8 mouse cellular contexts compared by ENCODE assay signal in the genomic region with DNA sequence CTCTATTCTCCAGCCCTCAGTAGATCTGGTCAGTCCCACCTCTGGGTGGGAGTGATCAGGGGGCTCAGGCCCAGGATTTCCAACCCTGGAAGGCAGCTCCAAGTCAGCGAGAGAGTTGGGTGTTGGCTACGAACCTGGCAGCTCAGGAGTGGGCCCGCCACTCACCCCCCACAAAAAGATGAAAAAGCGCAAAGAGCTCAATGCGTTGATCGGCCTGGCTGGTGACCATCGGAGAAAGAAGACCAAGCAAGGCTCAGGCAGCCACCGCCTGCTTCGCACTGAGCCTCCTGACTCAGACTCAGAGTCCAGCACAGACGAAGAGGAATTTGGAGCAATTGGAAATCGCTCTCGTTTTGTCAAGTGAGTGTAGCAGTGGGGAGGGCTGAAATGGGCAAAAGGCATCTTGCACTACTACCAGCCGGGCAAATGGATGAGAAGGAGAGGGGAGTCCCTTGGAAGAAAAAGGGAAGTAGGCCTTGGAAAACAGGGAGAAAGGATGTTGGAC. TPM values are rescaled to one million over a fixed set of nuclear protein-coding genes. Genes with fewer than 3 reads are reported as not detected.
DNase-seq lines count a peak whose midpoint lies in the region; ATAC-seq lines count a peak whose summit lies in the region.

No protein-coding gene starts in this region.

- H3K4me3 ChIP-seq in embryonic facial prominence, embryonic 12.5 days: peak overlapping the region; percentile 74
- peak overlapping the region; percentile 71 for H3K4me3 ChIP-seq in hindbrain, embryonic 15.5 days
- H3K4me3 ChIP-seq in midbrain, embryonic 13.5 days (replicated peaks): peak overlapping the region; percentile 76

- ATAC-seq in embryonic facial prominence, embryonic 12.5 days (ENCODE audit: insufficient number of reproducible peaks, insufficient read depth, low FRiP score, low TSS enrichment): no peak
- ATAC-seq in hindbrain, embryonic 15.5 days (ENCODE audit: low FRiP score, low read depth): no peak
- no peak for ATAC-seq in midbrain, embryonic 13.5 days

- DNase-seq in spleen, postnatal 10 days (ENCODE audit: low spot score in 2 of 2): peak; percentile 21 to 25
- DNase-seq in spleen, adult 18-20 months: no peak
- no peak for DNase-seq in B cell, adult 2 months
- DNase-seq in T-cell, adult 2 months (ENCODE audit: low spot score): no peak
- no peak for DNase-seq in right cerebral cortex, postnatal 25 days

- H3K27me3 ChIP-seq in embryonic facial prominence, embryonic 12.5 days: no peaks in the 10 kb centered on the region
- H3K27me3 ChIP-seq in hindbrain, embryonic 15.5 days: no peaks in the 10 kb centered on the region
- H3K27me3 ChIP-seq in midbrain, embryonic 13.5 days: no peaks in the 10 kb centered on the region; the same call in 1 of the 2 replicates

- H3K9ac ChIP-seq in embryonic facial prominence, embryonic 12.5 days: peak overlapping the region; percentile 72
- H3K9ac ChIP-seq in hindbrain, embryonic 15.5 days: peak overlapping the region; percentile 81
- peak overlapping the region; percentile 88 for H3K9ac ChIP-seq in midbrain, embryonic 13.5 days (replicated peaks)

- WGBS in embryonic facial prominence, embryonic 12.5 days: 42% methylated on average over 13 of the region's 13 CpGs
- WGBS in hindbrain, embryonic 15.5 days: 46% methylated on average over 13 of the region's 13 CpGs
- 49% methylated on average over 13 of the region's 13 CpGs for WGBS in midbrain, embryonic 13.5 days

- no peak overlapping the region for H3K27ac ChIP-seq in embryonic facial prominence, embryonic 12.5 days
- H3K27ac ChIP-seq in hindbrain, embryonic 15.5 days (replicated peaks): no peak overlapping the region
- H3K27ac ChIP-seq in midbrain, embryonic 13.5 days: no peak overlapping the region

- no peaks in the 10 kb centered on the region for H3K9me3 ChIP-seq in embryonic facial prominence, embryonic 12.5 days
- no peaks in the 10 kb centered on the region for H3K9me3 ChIP-seq in hindbrain, embryonic 15.5 days
- no peaks in the 10 kb centered on the region for H3K9me3 ChIP-seq in midbrain, embryonic 13.5 days

- peaks cover 17% of the 10 kb centered on the region for H3K4me1 ChIP-seq in embryonic facial prominence, embryonic 12.5 days
- peaks cover 20% of the 10 kb centered on the region for H3K4me1 ChIP-seq in hindbrain, embryonic 15.5 days (replicated peaks)
- peaks cover 21% of the 10 kb centered on the region for H3K4me1 ChIP-seq in midbrain, embryonic 13.5 days (replicated peaks)

- peaks cover 20% of the 10 kb centered on the region for H3K36me3 ChIP-seq in embryonic facial prominence, embryonic 12.5 days
- peaks cover 17% of the 10 kb centered on the region for H3K36me3 ChIP-seq in hindbrain, embryonic 15.5 days
- peaks cover 24% of the 10 kb centered on the region for H3K36me3 ChIP-seq in midbrain, embryonic 13.5 days

- H3K4me2 ChIP-seq in embryonic facial prominence, embryonic 12.5 days (replicated peaks): peak overlapping the region; percentile 67
- peak overlapping the region; percentile 83 for H3K4me2 ChIP-seq in hindbrain, embryonic 15.5 days
- H3K4me2 ChIP-seq in midbrain, embryonic 13.5 days (replicated peaks): peak overlapping the region; percentile 75

RNA-seq across cellular contexts. Expression of a gene that starts 1.0 kb away (rescaled TPM):
- 32.5 and 34.1 TPM in 2 replicates for polyA plus RNA-seq in embryonic facial prominence, embryonic 12.5 days (2016; fragmentation: Nextera tagmentation; extraction: Ambion mirVana)
- polyA plus RNA-seq in hindbrain, embryonic 15.5 days (2015; fragmentation: Nextera tagmentation; extraction: Ambion mirVana): 18.8 and 19.1 TPM in 2 replicates
- 22.0 and 23.9 TPM in 2 replicates for polyA plus RNA-seq in midbrain, embryonic 13.5 days (2015; fragmentation: Nextera tagmentation; extraction: Ambion mirVana)

RNA-seq across cellular contexts. Expression of a gene that starts 42.3 kb away (rescaled TPM):
- 0.42 TPM in 1 of 2 replicates, not detected in the other for polyA plus RNA-seq in embryonic facial prominence, embryonic 12.5 days (2016; fragmentation: Nextera tagmentation; extraction: Ambion mirVana)
- polyA plus RNA-seq in hindbrain, embryonic 15.5 days (2015; fragmentation: Nextera tagmentation; extraction: Ambion mirVana): 0.83 and 0.91 TPM in 2 replicates
- polyA plus RNA-seq in midbrain, embryonic 13.5 days (2015; fragmentation: Nextera tagmentation; extraction: Ambion mirVana): 0.35 and 0.54 TPM in 2 replicates

RNA-seq across cellular contexts. Expression of a gene that starts 46.1 kb away (rescaled TPM):
- polyA plus RNA-seq in embryonic facial prominence, embryonic 12.5 days (2016; fragmentation: Nextera tagmentation; extraction: Ambion mirVana): 57.9 and 58.4 TPM in 2 replicates
- 36.9 and 39.9 TPM in 2 replicates for polyA plus RNA-seq in hindbrain, embryonic 15.5 days (2015; fragmentation: Nextera tagmentation; extraction: Ambion mirVana)
- polyA plus RNA-seq in midbrain, embryonic 13.5 days (2015; fragmentation: Nextera tagmentation; extraction: Ambion mirVana): 38.7 and 41.9 TPM in 2 replicates

Comparison
In these comparisons a context has a peak if more than half of its experiments do, and no peak if none do; other contexts are left out.
1. DNase-seq: peak in spleen, postnatal 10 days (2 of 2); none in spleen, adult 18-20 months (0 of 2), B cell, adult 2 months (0 of 2), T-cell, adult 2 months (single experiment) and right cerebral cortex, postnatal 25 days (single experiment).
2. Peak in every context shown above with its lines, with median percentiles within 50 percentile points of each other: H3K4me2 ChIP-seq, H3K4me3 ChIP-seq and H3K9ac ChIP-seq.